Mouse (Mus musculus) Patski (cell line): ENCODE data around the gene Lhfp. TPM values are rescaled to one million over a fixed set of nuclear protein-coding genes. Genes with fewer than 3 reads are reported as not detected.

ENCODE experiments used
- ATAC-seq: fragments of 100-300 bp; one replicate; pipeline ENCODE4 v1.8.0; 2021
- CTCF ChIA-PET: fragments of 350-600 bp; sonication (Branson Sonifier 250); formaldehyde crosslinking; loops from one replicate; lab custom pipeline; 2022; ENCODE audit warnings: inconsistent platforms; lab: Charles Lee
- POLR2A ChIA-PET: fragments of 350-600 bp; sonication (Branson Sonifier 250); formaldehyde crosslinking; loops from one replicate; lab custom pipeline; 2022; ENCODE audit warnings: antibody characterized with exemption, inconsistent platforms; lab: Charles Lee
- DNase-seq: peaks from one replicate; pipeline ENCODE4 v3.0.0-alpha.2; 2011; ENCODE audit warnings: low read depth, low spot score
- H3K27me3 ChIP-seq: fragments of 371-371 bp; one replicate; pipeline ENCODE4 v1.5.1; 2021
- CTCF ChIP-seq: fragments of 100-300 bp; IDR thresholded peaks from one replicate; pipeline ENCODE4 v1.5.1; 2021
- in situ Hi-C: fragments of 300-500 bp; cut with MboI; formaldehyde crosslinking; loops from 3 replicates; pipeline ENCODE4 v1.11.1; 2018; ENCODE audit warnings: low pct_unique_long_range_greater_than_20kb, mixed read lengths
- polyA plus RNA-seq: library from polyadenylated mRNA; unstranded; gene quantifications from one replicate; pipeline ENCODE4 v1.2.3, GENCODE M21; 2021

The Lhfp gene
- polyA plus RNA-seq, 1 experiment from 2014 or later: 589 TPM

DNA sequence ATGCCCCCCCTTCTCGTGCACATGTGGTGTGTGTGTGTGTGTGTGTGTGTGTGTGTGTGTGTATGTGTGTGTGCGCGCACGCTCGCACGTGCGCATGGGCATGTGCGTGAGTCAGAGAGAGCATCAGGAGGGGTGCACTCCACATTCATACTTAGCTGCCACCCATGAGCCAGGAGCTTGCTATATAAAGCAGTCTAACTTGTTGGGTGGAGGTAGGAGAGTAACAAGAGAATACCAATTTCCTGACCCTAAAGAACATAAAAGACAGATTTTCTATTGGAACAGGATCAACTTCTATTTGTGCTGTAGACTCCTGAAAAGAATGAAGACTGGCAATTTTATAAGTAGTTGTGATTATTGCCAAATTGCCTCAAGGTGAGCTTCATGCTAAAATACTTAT lies 39.4 kb downstream of the Lhfp start:
- POLR2A ChIA-PET: interaction anchor here (0.7 to 1.1 kb wide), 2 partner anchors 10 to 50 kb away, joined by 3 read pairs; no protein-coding TSS in a partner anchor
- no peak for ATAC-seq

DNA sequence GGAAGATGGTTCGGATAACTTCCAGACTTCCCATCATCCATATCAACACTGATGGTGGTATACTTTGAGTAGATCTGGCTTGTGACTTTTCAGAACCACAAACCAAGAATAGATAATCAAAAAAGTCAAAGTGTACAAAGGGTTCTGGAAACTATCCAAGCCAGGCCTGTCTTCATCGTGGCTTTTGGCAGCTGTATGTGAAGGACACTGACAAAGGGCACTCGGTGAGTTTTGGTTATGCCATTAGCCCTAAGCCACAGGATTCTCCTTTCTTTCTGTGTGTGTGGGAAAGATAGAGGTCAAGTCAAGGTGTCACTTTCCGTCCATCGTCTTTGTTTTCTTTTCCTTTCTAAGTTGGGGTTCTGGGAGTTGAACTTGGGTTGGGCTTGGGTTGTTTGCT lies 42.4 kb downstream of the Lhfp start:
- in situ Hi-C loops: no loop called here
- ChIA-PET POLR2A (interaction anchor here (0.6 kb wide), 1 partner anchor 80 kb away, joined by 4 read pairs; no protein-coding TSS in a partner anchor), CTCF (interaction anchor here (1.6 to 7.7 kb wide), 3 partner anchors 8 to 15 kb away, joined by 3 to 37 read pairs (median 10); no protein-coding TSS in a partner anchor)
- no peak for TF ChIP-seq CTCF
- ATAC-seq (no peak), DNase-seq (no peak)
- no peaks in the 10 kb centered on the region for H3K27me3 ChIP-seq

More for the DNA sequence above, 39.4 kb downstream of the Lhfp start:
- CTCF ChIA-PET: interaction anchor here (0.9 to 1.3 kb wide), 2 partner anchors 9 to 14 kb away, joined by 3 to 4 read pairs; no protein-coding TSS in a partner anchor
- no peak for TF ChIP-seq CTCF
- DNase-seq: no peak
- in situ Hi-C loops: no loop called here
- no peaks in the 10 kb centered on the region for H3K27me3 ChIP-seq

DNA sequence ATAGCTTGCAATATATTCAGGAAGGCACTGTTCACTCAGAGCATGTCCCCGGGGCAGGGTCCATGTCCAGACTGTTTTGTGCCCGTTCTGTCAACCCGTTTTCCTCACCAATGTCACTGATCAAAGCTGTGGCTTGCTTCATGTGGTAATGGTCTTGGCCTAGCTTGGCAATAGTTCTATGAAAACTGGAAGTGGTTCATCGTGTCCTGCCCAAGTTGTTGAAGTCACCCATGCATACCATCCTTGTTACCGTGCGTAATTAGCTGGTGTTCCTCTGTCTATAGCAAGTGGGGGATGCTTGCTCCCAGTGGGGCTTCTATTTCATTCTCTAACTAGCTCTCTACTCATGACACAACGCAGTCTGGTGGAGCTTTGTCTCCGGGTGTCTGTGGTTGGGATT lies 43.5 kb downstream of the Lhfp start:
- ChIA-PET POLR2A (interaction anchor here (0.6 to 0.7 kb wide), 2 partner anchors 10 to 621 kb away, joined by 4 to 7 read pairs; no protein-coding TSS in a partner anchor), CTCF (interaction anchor here (0.8 to 7.7 kb wide), 8 partner anchors 9 to 163 kb away, joined by 3 to 37 read pairs (median 4); no protein-coding TSS in a partner anchor)
- H3K27me3 ChIP-seq: no peaks in the 10 kb centered on the region
- ATAC-seq (no peak), DNase-seq (no peak)
- in situ Hi-C loops: no loop called here
- TF ChIP-seq CTCF: no peak

GRCm38 (mm10) chr3:53086481-53087155 lies 45.3 kb downstream of the Lhfp start:
- no peak for TF ChIP-seq CTCF
- ChIA-PET POLR2A (interaction anchor here (2.1 kb wide), 1 partner anchor 10 kb away, joined by 4 read pairs; no protein-coding TSS in a partner anchor), CTCF (interaction anchor here (1.4 to 7.7 kb wide), 6 partner anchors 11 to 37 kb away, joined by 3 to 37 read pairs (median 6); no protein-coding TSS in a partner anchor)
- in situ Hi-C loops: no loop called here
- no peaks in the 10 kb centered on the region for H3K27me3 ChIP-seq
- DNase-seq (no peak), ATAC-seq (no peak)

DNA sequence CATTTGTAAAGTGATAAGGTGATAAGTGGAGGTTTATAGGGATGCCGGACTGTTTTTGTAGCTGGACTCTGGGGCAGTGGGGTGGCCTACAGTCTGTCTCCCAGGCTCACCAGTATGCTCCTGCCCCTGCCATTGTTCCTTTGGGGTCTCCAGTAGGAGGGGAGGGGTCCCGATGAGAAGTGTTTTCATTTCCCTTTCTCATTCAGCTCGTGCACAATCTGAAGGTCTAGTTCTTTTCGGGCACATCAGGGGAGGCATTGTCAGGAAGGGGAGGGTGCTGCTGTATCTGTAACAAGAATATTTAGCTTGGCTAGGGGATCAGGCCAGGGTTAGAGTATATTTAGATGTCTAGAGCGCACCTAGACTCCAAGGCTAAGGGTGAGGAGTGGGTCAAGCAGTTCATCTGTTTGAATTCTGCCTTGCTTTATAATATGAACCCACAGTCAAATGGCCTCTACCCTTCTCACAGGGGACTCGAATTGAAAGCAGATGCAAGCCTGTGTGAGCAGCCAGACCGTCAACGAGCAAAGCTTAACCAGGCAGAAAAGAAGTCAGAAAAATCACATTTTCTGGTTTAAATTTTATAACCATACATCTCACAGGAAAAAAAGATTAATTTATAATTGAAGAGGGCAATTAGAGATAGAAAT lies 46.0 kb downstream of the Lhfp start:
- H3K27me3 ChIP-seq: no peaks in the 10 kb centered on the region
- in situ Hi-C loops: no loop called here
- DNase-seq (no peak), ATAC-seq (no peak)
- ChIA-PET CTCF (interaction anchor here (1.4 to 7.7 kb wide), 5 partner anchors 11 to 37 kb away, joined by 3 to 37 read pairs (median 7); no protein-coding TSS in a partner anchor), POLR2A (interaction anchor here (0.6 to 2.1 kb wide), 2 partner anchors 11 kb away, joined by 4 to 5 read pairs; no protein-coding TSS in a partner anchor)
- no peak for TF ChIP-seq CTCF

DNA sequence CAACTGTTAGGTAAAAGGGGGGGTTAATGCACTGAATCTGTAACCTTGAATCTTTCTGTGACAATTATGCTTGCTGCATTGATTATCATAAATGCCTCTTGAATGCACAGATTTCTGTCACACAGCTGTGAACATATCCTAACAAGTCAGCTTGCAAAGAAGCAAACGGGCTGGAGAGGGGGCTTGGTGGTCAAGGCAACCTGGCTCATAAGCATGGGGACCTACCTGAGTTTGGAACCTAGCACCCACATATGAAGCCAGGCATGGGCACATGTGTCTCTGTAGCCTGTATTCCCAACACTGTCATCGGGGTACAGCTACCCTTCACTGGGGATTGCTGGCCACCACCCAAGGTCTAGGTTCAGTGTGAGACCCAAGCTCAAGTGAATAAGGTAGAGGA lies 48.6 kb downstream of the Lhfp start:
- TF ChIP-seq CTCF: no peak
- ChIA-PET POLR2A (no interaction called here), CTCF (interaction anchor here (1.6 to 7.7 kb wide), 2 partner anchors 8 to 14 kb away, joined by 4 to 37 read pairs; no protein-coding TSS in a partner anchor)
- in situ Hi-C loops: no loop called here
- ATAC-seq (no peak), DNase-seq (no peak)
- H3K27me3 ChIP-seq: no peaks in the 10 kb centered on the region

DNA sequence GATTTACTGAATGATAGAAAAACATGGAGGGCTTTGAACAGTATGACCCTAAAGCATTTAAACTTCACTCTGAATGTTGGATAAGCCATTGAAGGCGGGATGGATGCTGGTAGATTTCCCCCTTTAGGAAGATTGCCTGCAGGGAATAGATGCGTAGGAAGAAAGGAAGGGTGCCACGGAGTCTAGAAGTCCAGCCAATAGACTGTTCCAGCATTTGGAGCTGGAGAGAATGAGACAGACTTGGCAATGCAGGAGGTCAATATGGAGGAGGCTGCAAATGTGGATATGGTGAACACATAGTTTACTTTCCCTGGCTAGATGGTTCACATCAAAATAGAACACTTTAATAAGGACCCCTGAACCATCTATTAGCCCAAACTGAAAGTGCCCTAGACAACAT lies 58.9 kb downstream of the Lhfp start:
- TF ChIP-seq CTCF: no peak
- POLR2A ChIA-PET: interaction anchor here (1.6 kb wide), 1 partner anchor 35 kb away, joined by 13 read pairs; no protein-coding TSS in a partner anchor
- H3K27me3 ChIP-seq: no peaks in the 10 kb centered on the region
- DNase-seq (no peak), ATAC-seq (no peak)
- in situ Hi-C loops: loop anchor here (10.0 kb wide), 1 partner anchor 55 kb away; the partner anchor contains the start of gene Lhfp
- CTCF ChIA-PET: interaction anchor here (1.4 to 2.7 kb wide), 4 partner anchors 24 to 68 kb away, joined by 4 to 7 read pairs (median 6); partner anchors contain the start of gene Lhfp

DNA sequence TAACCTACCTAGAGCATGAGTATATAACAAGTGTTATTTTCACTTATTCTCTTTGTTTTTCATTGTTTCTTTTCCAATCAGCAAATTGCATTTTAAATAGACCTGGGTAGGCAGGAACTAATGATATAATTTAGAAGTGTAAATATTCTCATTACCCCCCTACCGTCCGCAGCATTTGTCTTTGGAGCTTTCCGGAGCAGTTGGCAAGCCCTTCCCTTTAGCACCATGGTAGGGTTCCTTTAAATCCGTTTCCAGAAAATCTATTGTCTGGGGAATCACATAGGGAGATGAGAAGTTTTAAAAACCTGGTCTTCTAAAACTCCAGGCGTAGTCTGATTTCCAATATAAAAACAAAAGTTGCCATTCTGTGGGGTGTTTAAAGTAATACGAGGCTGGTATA lies 59.5 kb downstream of the Lhfp start:
- in situ Hi-C loops: loop anchor here (10.0 kb wide), 1 partner anchor 56 kb away; the partner anchor contains the start of gene Lhfp
- TF ChIP-seq CTCF: no peak
- DNase-seq: no peak

DNA sequence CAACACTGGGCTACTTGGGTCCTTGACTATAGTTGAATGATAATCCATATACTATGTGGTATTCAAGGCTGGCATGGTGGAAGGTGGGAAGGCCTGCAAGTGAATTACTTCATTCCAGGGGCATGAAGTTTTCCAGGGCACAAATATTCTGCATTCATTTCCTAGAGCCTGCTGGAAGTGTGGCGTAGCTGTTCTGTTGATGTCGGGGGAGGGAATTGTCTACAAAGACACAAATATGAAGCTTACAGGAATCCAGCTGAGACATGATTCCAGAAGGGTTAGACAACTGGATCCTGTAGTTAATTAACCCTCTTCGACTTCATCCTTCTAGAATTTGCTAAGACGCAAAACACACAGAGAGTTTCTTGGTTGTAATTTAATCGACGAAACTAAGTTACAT lies 60.4 kb downstream of the Lhfp start:
- POLR2A ChIA-PET: interaction anchor here (0.8 to 4.4 kb wide), 7 partner anchors 9 to 62 kb away, joined by 3 to 26 read pairs (median 7); partner anchors contain the start of gene Lhfp
- H3K27me3 ChIP-seq: no peaks in the 10 kb centered on the region
- CTCF ChIA-PET: interaction anchor here (0.8 to 2.7 kb wide), 18 partner anchors 9 to 152 kb away, joined by 3 to 12 read pairs (median 4); partner anchors contain the start of gene Lhfp
- in situ Hi-C loops: loop anchor here (10.0 kb wide), 1 partner anchor 57 kb away; the partner anchor contains the start of gene Lhfp
- peak; percentile 98 for DNase-seq
- peak; percentile 94 for ATAC-seq
- TF ChIP-seq CTCF: no peak

More for the DNA sequence above, 59.5 kb downstream of the Lhfp start:
- ATAC-seq: no peak
- H3K27me3 ChIP-seq: no peaks in the 10 kb centered on the region
- ChIA-PET CTCF (interaction anchor here (1.2 to 2.7 kb wide), 10 partner anchors 11 to 72 kb away, joined by 3 to 12 read pairs (median 6); partner anchors contain the start of gene Lhfp), POLR2A (interaction anchor here (1.8 to 4.4 kb wide), 2 partner anchors 41 to 59 kb away, joined by 7 to 26 read pairs; partner anchors contain the start of gene Lhfp)
